Mouse (Mus musculus) heart, embryonic 12.5 days (tissue): ENCODE data around the gene Cdk18. TPM values are rescaled to one million over a fixed set of nuclear protein-coding genes. Genes with fewer than 3 reads are reported as not detected.

Experiments
- polyA plus RNA-seq: library from polyadenylated mRNA; unstranded; fragments of >200 nt; fragmentation: Nextera tagmentation; extraction: Ambion mirVana; gene quantifications from 2 replicates; pipeline ENCODE4 v1.2.1, GENCODE M21; 2016

Gene Cdk18
- polyA plus RNA-seq, 1 experiment from 2014 or later: 3.7 TPM

Other genes starting within 250 kb of the Cdk18 start
- 72.9 and 79.3 TPM in 2 replicates for gene Nucks1, start 229.2 kb downstream of the Cdk18 start, polyA plus RNA-seq
- 1.7 and 2.0 TPM in 2 replicates for gene Slc45a3, start 176.7 kb downstream of the Cdk18 start, polyA plus RNA-seq
- 19.9 and 21.0 TPM in 2 replicates for gene Elk4, start 132.1 kb downstream of the Cdk18 start, polyA plus RNA-seq
- gene Mfsd4a, start 71.6 kb downstream of the Cdk18 start, polyA plus RNA-seq: 18.1 and 19.3 TPM in 2 replicates
- gene Lemd1, start 51.7 kb upstream of the Cdk18 start, polyA plus RNA-seq: not detected in 2 replicates
- not detected in 2 replicates for gene AC124108.1, start 51.8 kb upstream of the Cdk18 start, polyA plus RNA-seq
- gene Gm10188, start 90.1 kb upstream of the Cdk18 start, polyA plus RNA-seq: not detected in 2 replicates
- gene Klhdc8a, start 158.9 kb upstream of the Cdk18 start, polyA plus RNA-seq: 0.55 and 0.81 TPM in 2 replicates
- 2.6 and 3.1 TPM in 2 replicates for gene Nuak2, start 176.4 kb upstream of the Cdk18 start, polyA plus RNA-seq